Mouse (Mus musculus) lung, postnatal 0 days (tissue): Measurements from ENCODE around the gene 2610301B20Rik. TPM values are rescaled to one million over a fixed set of nuclear protein-coding genes. Genes with fewer than 3 reads are reported as not detected.
A peak's percentile ranks its signal among the peaks of the same experiment; 100 is the strongest.

Experiments used
- ATAC-seq: fragments of 200-750 bp; cut with Nextera tagmentation; 2 replicates; pipeline ENCODE4 v1.8.0; 2017; ENCODE audit warnings: moderate library complexity
- DNase-seq: peaks from one replicate; pipeline ENCODE4 v3.0.0-alpha.2; 2016; ENCODE audit warnings: low spot score
- H3K27ac ChIP-seq: fragments of 300-500 bp; sonication (generic); 2 replicates; pipeline ENCODE4 v1.5.1; 2014; ENCODE audit warnings: antibody characterized with exemption, mild to moderate bottlenecking, low read length, mixed read lengths
- H3K27me3 ChIP-seq: fragments of 300-500 bp; sonication (generic); replicated peaks from 2 replicates; pipeline ENCODE4 v1.6.1; 2014; ENCODE audit warnings: low read length, mixed read lengths; ENCODE audit not compliant: insufficient read depth
- H3K36me3 ChIP-seq: fragments of 300-500 bp; sonication (generic); 2 replicates; pipeline ENCODE4 v1.6.1; 2014; ENCODE audit warnings: low read length, mixed read lengths; ENCODE audit not compliant: insufficient read depth
- H3K4me1 ChIP-seq: fragments of 300-500 bp; sonication (generic); 2 replicates; pipeline ENCODE4 v1.6.1; 2014; ENCODE audit warnings: antibody characterized with exemption, low read depth, low read length, mixed read lengths; ENCODE audit not compliant: insufficient read depth
- H3K4me2 ChIP-seq: fragments of 300-500 bp; sonication (generic); replicated peaks from 2 replicates; pipeline ENCODE4 v1.6.1; 2014; ENCODE audit warnings: low read depth, mild to moderate bottlenecking, low read length, moderate library complexity, mixed read lengths
- H3K4me3 ChIP-seq: fragments of 300-500 bp; sonication (generic); 2 replicates; pipeline ENCODE4 v1.5.1; 2014; ENCODE audit warnings: low read depth, low read length
- H3K9ac ChIP-seq: fragments of 300-500 bp; sonication (generic); replicated peaks from 2 replicates; pipeline ENCODE4 v1.6.1; 2014; ENCODE audit warnings: low read depth, mild to moderate bottlenecking
- H3K9me3 ChIP-seq: fragments of 300-500 bp; sonication (generic); 2 replicates; pipeline ENCODE4 v1.6.1; 2016; ENCODE audit warnings: low read length, mixed read lengths
- CTCF ChIP-seq: IDR thresholded peaks from 2 replicates; pipeline ENCODE4 v1.5.1; 2016; ENCODE audit warnings: antibody characterized with exemption, mild to moderate bottlenecking
- EP300 ChIP-seq: IDR thresholded peaks from 2 replicates; pipeline ENCODE4 v1.6.1; 2016; ENCODE audit warnings: antibody characterized with exemption, mild to moderate bottlenecking, control low read depth
- WGBS: fragments of 180-500 bp; shearing (Covaris S2); extraction: QIAGEN DNeasy Blood & Tissue Kit; methylation state at CpG from one replicate; pipeline ENCODE4 v1.1.7; 2014; 5-methylcytosine and 5-hydroxymethylcytosine counted together
- polyA plus RNA-seq: library from polyadenylated mRNA; unstranded; fragments of >200 nt; fragmentation: Nextera tagmentation; extraction: Ambion mirVana; gene quantifications from 2 replicates; pipeline ENCODE4 v1.2.1, GENCODE M21; 2015

The 2610301B20Rik gene
- polyA plus RNA-seq = 25.8 and 28.3 TPM in 2 replicates

DNA sequence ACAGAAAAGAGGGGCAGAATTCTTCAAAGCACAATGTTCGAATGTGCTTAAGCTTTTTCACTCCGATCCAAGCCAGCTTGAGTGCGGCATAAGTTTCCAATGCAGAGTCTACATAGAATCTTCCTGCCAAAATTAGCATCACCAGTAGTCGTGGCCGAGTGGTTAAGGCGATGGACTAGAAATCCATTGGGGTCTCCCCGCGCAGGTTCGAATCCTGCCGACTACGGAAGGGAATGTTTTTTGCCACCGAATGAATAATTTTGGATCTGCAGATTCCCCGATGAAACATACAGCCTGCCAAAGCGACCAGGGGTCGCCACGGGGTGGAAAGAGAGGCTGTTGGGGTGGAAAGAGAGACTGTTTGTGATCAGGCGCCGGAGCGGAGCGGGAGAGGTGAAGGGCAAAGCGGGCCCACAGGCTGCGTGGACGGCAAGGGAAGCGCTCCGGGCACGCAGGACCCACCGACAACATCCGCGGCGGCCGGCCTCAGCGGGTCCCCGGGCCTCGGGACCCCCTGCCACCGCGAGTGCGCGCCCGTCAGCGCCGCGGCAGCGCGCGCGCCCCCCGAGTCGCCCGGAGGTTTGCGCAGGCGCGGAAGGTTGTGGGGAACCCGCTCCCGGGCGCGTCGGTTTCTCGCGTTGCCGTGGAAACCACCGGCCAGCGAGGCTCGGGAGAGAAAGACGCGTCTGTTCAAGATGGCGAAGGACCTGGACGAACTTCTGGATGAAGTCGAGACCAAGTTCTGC lies at the start of gene 2610301B20Rik:
TSS of gene 2610301B20Rik (plus strand) at position 579 of the 746 bp plus-strand sequence.
- Histone ChIP-seq H3K4me3 (peak within 1 kb of the TSS; percentile 94), H3K36me3 (no peaks in the 10 kb centered on the region), H3K9me3 (no peaks in the 10 kb centered on the region), H3K4me1 (0 out of 2 replicates have a peak, but pooled peaks cover 3% of the 10 kb centered on the region), H3K27me3 (no peaks in the 10 kb centered on the region), H3K9ac (peak within 1 kb of the TSS; percentile 86), H3K27ac (peak within 1 kb of the TSS; percentile 98), H3K4me2 (peak within 1 kb of the TSS; percentile 65)
- DNase-seq (peak; percentile 95), ATAC-seq (peak; percentile 91)
- TF ChIP-seq CTCF (no peak), EP300 (0 out of 2 replicates have a peak, but pooled peaks have one; percentile 21)
- WGBS = under 1% methylated on average over 64 of the region's 68 CpGs

DNA sequence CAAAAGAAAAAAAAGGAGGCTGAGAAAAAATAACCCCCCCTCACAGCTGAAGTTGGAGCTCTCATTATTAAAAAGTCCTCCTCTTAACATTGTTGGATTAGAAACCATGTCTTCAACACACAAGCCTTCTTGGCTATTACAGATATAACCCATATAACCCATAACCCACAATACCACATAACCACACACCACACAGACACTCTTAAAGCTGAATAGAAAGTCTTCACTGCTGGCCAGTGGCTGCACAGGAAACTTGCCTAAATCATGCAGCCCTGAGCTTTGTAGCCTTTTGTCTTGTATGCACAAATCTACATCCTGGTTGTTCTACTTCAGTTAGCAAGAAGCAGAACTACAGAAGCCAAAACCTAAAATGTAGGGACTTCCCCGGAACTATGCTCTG lies 41.0 kb upstream of the 2610301B20Rik start:
- no peak for TF ChIP-seq EP300
- no peak for TF ChIP-seq CTCF
- ATAC-seq = no peak
- WGBS = 93% methylated on average over 1 of the region's 1 CpGs

DNA sequence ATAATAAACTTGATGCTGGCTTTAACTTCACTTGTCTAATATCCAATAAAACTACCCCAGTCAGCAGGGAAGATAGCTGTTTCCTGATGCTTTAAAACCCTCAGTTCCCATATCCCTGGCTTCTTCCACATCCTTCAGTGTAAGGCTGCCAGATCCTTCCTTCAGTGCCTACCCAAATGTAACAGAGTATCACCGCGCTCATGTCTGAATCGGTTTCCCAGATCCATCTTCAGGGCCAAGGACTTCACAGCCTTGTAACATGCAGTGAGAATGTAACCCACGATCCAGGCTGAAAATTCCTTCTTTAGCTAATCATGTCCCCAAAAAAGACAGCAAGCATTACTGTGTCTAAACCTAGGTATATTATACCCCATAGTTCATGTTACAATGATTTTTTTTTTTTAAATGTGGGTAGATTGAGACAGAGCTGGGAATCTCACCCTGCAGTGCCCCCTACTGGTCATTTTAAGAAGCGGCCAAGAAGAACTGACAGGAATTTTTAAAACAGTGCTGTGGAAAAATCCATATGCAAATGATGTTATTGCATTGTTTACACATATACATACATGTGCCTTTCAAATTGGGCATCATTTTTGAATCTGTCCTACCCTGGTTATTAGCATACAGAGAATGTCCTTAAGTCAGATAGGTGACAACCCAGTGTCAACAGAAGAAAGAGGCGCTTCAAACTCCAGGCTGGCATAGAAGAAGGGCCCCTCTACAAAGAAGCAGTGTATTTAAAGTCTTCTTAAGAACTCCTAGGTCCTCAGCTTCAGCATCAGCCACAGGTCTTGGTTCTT lies 38.8 kb upstream of the 2610301B20Rik start:
- WGBS = 72% methylated on average over 6 of the region's 6 CpGs
- H3K4me1 ChIP-seq = no peaks in the 10 kb centered on the region

More for the DNA sequence above, 41.0 kb upstream of the 2610301B20Rik start:
- no peaks in the 10 kb centered on the region for H3K36me3 ChIP-seq
- H3K4me2 ChIP-seq = no peak overlapping the region
- H3K27ac ChIP-seq = no peak overlapping the region
- H3K4me3 ChIP-seq = no peak overlapping the region
- H3K9ac ChIP-seq = no peak overlapping the region
- DNase-seq = no peak
- H3K27me3 ChIP-seq = no peaks in the 10 kb centered on the region
- no peaks in the 10 kb centered on the region for H3K9me3 ChIP-seq
- no peaks in the 10 kb centered on the region for H3K4me1 ChIP-seq

DNA sequence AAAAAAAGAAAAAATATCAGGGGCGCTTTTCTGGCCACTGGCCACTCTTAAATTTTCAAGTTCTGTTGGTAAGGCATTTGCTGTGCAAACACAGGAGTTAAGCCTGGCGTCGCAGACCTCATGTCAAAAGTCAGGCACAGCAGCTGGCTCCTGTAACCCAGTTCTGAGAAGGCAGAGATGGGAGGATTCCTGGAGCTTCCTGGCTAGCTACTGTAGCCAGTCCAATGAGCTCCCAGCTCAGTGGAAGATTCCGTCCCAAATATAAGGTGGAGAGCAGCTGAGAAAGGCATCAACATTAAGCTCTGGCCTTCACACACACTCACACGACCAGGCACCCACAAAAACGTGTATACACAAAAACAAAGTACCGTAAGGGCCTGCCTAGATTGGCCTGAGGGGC lies 28.4 kb upstream of the 2610301B20Rik start:
- DNase-seq (no peak), ATAC-seq (no peak)
- no peak overlapping the region for H3K4me3 ChIP-seq
- H3K36me3 ChIP-seq = no peaks in the 10 kb centered on the region
- H3K27ac ChIP-seq = no peak overlapping the region
- no peaks in the 10 kb centered on the region for H3K27me3 ChIP-seq
- H3K9ac ChIP-seq = no peak overlapping the region
- H3K4me2 ChIP-seq = no peak overlapping the region
- H3K9me3 ChIP-seq = no peaks in the 10 kb centered on the region
- 51% methylated on average over 7 of the region's 7 CpGs for WGBS
- H3K4me1 ChIP-seq = no peaks in the 10 kb centered on the region
- no peak for TF ChIP-seq CTCF

More for the DNA sequence above, 38.8 kb upstream of the 2610301B20Rik start:
- DNase-seq = peak; percentile 39
- Histone ChIP-seq H3K9ac (no peak overlapping the region), H3K4me3 (no peak overlapping the region), H3K36me3 (no peaks in the 10 kb centered on the region), H3K27me3 (no peaks in the 10 kb centered on the region), H3K9me3 (no peaks in the 10 kb centered on the region), H3K4me2 (no peak overlapping the region), H3K27ac (no peak overlapping the region)
- TF ChIP-seq CTCF (peak; percentile 71), EP300 (no peak)
- no peak for ATAC-seq

DNA sequence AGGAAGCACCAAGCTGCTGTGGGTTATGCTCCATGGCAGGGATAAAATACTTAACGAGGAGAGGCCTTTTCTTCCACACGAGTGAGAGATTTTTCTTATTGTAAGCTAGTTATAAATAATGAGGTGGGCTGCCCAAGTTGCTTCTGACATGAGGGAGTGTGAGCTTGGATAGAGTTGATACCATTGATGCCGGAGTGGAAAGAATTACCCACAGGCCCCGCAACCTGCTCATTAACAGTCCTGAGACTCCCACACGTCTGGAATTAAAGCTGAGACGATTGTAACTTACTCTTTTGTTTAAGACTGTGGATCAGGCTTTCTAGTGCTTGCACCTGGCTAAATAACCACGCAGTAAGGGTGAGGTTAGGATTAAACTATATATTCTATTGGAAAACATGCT lies 24.5 kb upstream of the 2610301B20Rik start:
- Histone ChIP-seq H3K27ac (no peak overlapping the region), H3K4me2 (no peak overlapping the region), H3K36me3 (no peaks in the 10 kb centered on the region), H3K9me3 (no peaks in the 10 kb centered on the region), H3K9ac (no peak overlapping the region), H3K4me1 (no peaks in the 10 kb centered on the region), H3K4me3 (no peak overlapping the region), H3K27me3 (no peaks in the 10 kb centered on the region)
- TF ChIP-seq EP300 (no peak), CTCF (no peak)
- no peak for DNase-seq
- ATAC-seq = no peak
- WGBS = 69% methylated on average over 7 of the region's 7 CpGs

DNA sequence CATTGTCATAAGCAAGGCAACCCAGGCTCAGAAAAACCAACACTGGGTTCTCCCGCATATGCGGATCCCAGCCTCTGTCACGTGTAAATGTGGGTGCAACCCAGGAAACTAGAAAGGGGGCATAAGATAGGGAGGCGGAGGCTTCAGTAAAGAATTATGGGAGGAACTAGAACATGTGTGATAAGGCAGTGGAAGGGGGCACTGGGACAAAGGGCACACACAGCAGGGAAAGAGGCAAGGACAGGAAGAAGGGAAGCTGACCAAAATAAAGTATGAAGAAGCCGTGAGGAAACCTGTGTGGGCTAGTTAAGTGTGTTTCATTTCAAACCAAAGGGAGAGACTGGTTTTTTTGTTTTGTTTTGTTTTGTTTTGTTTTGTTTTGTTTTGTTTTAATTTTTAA lies 23.3 kb upstream of the 2610301B20Rik start:
- H3K4me2 ChIP-seq = no peak overlapping the region
- no peak for TF ChIP-seq EP300
- no peak for TF ChIP-seq CTCF
- no peaks in the 10 kb centered on the region for H3K9me3 ChIP-seq
- ATAC-seq (no peak), DNase-seq (no peak)
- 69% methylated on average over 5 of the region's 5 CpGs for WGBS
- no peak overlapping the region for H3K27ac ChIP-seq
- no peaks in the 10 kb centered on the region for H3K36me3 ChIP-seq
- no peak overlapping the region for H3K9ac ChIP-seq
- no peak overlapping the region for H3K4me3 ChIP-seq
- no peaks in the 10 kb centered on the region for H3K4me1 ChIP-seq
- no peaks in the 10 kb centered on the region for H3K27me3 ChIP-seq
